Mouse (Mus musculus): ENCODE measurements around the gene Rgs6. TPM values are rescaled to one million over a fixed set of nuclear protein-coding genes. Genes with fewer than 3 reads are reported as not detected.

The Rgs6 gene
- polyA plus RNA-seq, 1 experiment from 2014 or later, result 4.5 TPM

- Histone ChIP-seq H3K36me3 (ENCODE audit: poor library complexity, severe bottlenecking) (no peaks in the 10 kb centered on the region), H3K4me3 (no peak overlapping the region), H3K27ac (no peak overlapping the region), H3K9me3 (replicated peaks) (no peaks in the 10 kb centered on the region), H3K4me1 (0 out of 2 replicates have a peak, but pooled peaks cover 6% of the 10 kb centered on the region), H3K9ac (no peak overlapping the region), H3K27me3 (no peaks in the 10 kb centered on the region), H3K4me2 (no peak overlapping the region)
- 54% methylated on average over 2 of the region's 2 CpGs for WGBS
- no peak for ATAC-seq
These were observed 553.1 kb downstream of the Rgs6 start for GRCm38 (mm10) chr12:83141164-83141563.

GRCm38 (mm10) chr12:83142507-83142906, 554.4 kb downstream of the Rgs6 start:
- no peak overlapping the region for H3K9ac ChIP-seq
- no peak overlapping the region for H3K4me3 ChIP-seq
- no peak overlapping the region for H3K4me2 ChIP-seq
- WGBS, result 42% methylated on average over 2 of the region's 2 CpGs
- no peaks in the 10 kb centered on the region for H3K36me3 ChIP-seq (ENCODE audit: poor library complexity, severe bottlenecking)
- H3K9me3 ChIP-seq (replicated peaks), result no peaks in the 10 kb centered on the region
- 0 out of 2 replicates have a peak, but pooled peaks cover 6% of the 10 kb centered on the region for H3K4me1 ChIP-seq
- no peaks in the 10 kb centered on the region for H3K27me3 ChIP-seq
- no peak for ATAC-seq
- H3K27ac ChIP-seq, result no peak overlapping the region

GRCm38 (mm10) chr12:83143071-83143470, 555.0 kb downstream of the Rgs6 start:
- no peak overlapping the region for H3K4me3 ChIP-seq
- 0 out of 2 replicates have a peak, but pooled peaks cover 6% of the 10 kb centered on the region for H3K4me1 ChIP-seq
- no peaks in the 10 kb centered on the region for H3K9me3 ChIP-seq (replicated peaks)
- H3K36me3 ChIP-seq (ENCODE audit: poor library complexity, severe bottlenecking), result no peaks in the 10 kb centered on the region
- H3K9ac ChIP-seq, result no peak overlapping the region
- no peaks in the 10 kb centered on the region for H3K27me3 ChIP-seq
- no peak overlapping the region for H3K4me2 ChIP-seq
- ATAC-seq, result no peak
- WGBS, result 56% methylated on average over 3 of the region's 3 CpGs
- no peak overlapping the region for H3K27ac ChIP-seq

GRCm38 (mm10) chr12:83143574-83143973, 555.5 kb downstream of the Rgs6 start:
- WGBS, result 88% methylated on average over 1 of the region's 1 CpGs
- Histone ChIP-seq H3K27me3 (no peaks in the 10 kb centered on the region), H3K27ac (no peak overlapping the region), H3K4me2 (no peak overlapping the region), H3K4me3 (no peak overlapping the region), H3K9ac (no peak overlapping the region), H3K4me1 (0 out of 2 replicates have a peak, but pooled peaks cover 6% of the 10 kb centered on the region), H3K36me3 (ENCODE audit: poor library complexity, severe bottlenecking) (no peaks in the 10 kb centered on the region), H3K9me3 (replicated peaks) (no peaks in the 10 kb centered on the region)
- no peak for ATAC-seq

- no peak overlapping the region for H3K4me2 ChIP-seq
- H3K27ac ChIP-seq, result no peak overlapping the region
- H3K9ac ChIP-seq, result no peak overlapping the region
- 91% methylated on average over 3 of the region's 3 CpGs for WGBS
- H3K4me1 ChIP-seq, result 0 out of 2 replicates have a peak, but pooled peaks cover 6% of the 10 kb centered on the region
- no peaks in the 10 kb centered on the region for H3K9me3 ChIP-seq (replicated peaks)
- no peak for ATAC-seq
- no peaks in the 10 kb centered on the region for H3K27me3 ChIP-seq
- H3K4me3 ChIP-seq, result no peak overlapping the region
- H3K36me3 ChIP-seq (ENCODE audit: poor library complexity, severe bottlenecking), result no peaks in the 10 kb centered on the region
These were observed 557.0 kb downstream of the Rgs6 start for GRCm38 (mm10) chr12:83145074-83145473.

GRCm38 (mm10) chr12:83145902-83146301, 557.8 kb downstream of the Rgs6 start:
- 0 out of 2 replicates have a peak, but pooled peaks cover 6% of the 10 kb centered on the region for H3K4me1 ChIP-seq
- 71% methylated on average over 3 of the region's 3 CpGs for WGBS
- no peak overlapping the region for H3K4me3 ChIP-seq
- no peak for ATAC-seq
- no peak overlapping the region for H3K9ac ChIP-seq
- H3K27ac ChIP-seq, result no peak overlapping the region
- H3K36me3 ChIP-seq (ENCODE audit: poor library complexity, severe bottlenecking), result no peaks in the 10 kb centered on the region
- no peak overlapping the region for H3K4me2 ChIP-seq
- no peaks in the 10 kb centered on the region for H3K9me3 ChIP-seq (replicated peaks)
- H3K27me3 ChIP-seq, result no peaks in the 10 kb centered on the region

GRCm38 (mm10) chr12:83146917-83147316, 558.8 kb downstream of the Rgs6 start:
- Histone ChIP-seq H3K36me3 (ENCODE audit: poor library complexity, severe bottlenecking) (no peaks in the 10 kb centered on the region), H3K4me2 (no peak overlapping the region), H3K4me3 (no peak overlapping the region), H3K9me3 (replicated peaks) (no peaks in the 10 kb centered on the region), H3K27ac (no peak overlapping the region), H3K27me3 (no peaks in the 10 kb centered on the region), H3K9ac (no peak overlapping the region), H3K4me1 (0 out of 2 replicates have a peak, but pooled peaks cover 6% of the 10 kb centered on the region)
- no peak for ATAC-seq
- 82% methylated on average over 2 of the region's 2 CpGs for WGBS

- WGBS, result 89% methylated on average over 7 of the region's 7 CpGs
- Histone ChIP-seq H3K27ac (no peak overlapping the region), H3K36me3 (ENCODE audit: poor library complexity, severe bottlenecking) (no peaks in the 10 kb centered on the region), H3K4me1 (no peaks in the 10 kb centered on the region), H3K9ac (no peak overlapping the region), H3K4me3 (no peak overlapping the region), H3K9me3 (replicated peaks) (no peaks in the 10 kb centered on the region), H3K4me2 (no peak overlapping the region), H3K27me3 (no peaks in the 10 kb centered on the region)
- ATAC-seq, result no peak
These were observed 561.9 kb downstream of the Rgs6 start for GRCm38 (mm10) chr12:83150030-83150429.

- Histone ChIP-seq H3K4me3 (no peak overlapping the region), H3K36me3 (ENCODE audit: poor library complexity, severe bottlenecking) (no peaks in the 10 kb centered on the region), H3K9ac (no peak overlapping the region), H3K4me1 (no peaks in the 10 kb centered on the region), H3K4me2 (no peak overlapping the region), H3K9me3 (replicated peaks) (no peaks in the 10 kb centered on the region), H3K27ac (no peak overlapping the region), H3K27me3 (no peaks in the 10 kb centered on the region)
- no peak for ATAC-seq
- WGBS, result 95% methylated on average over 9 of the region's 9 CpGs
These were observed 562.7 kb downstream of the Rgs6 start for GRCm38 (mm10) chr12:83150813-83151212.

GRCm38 (mm10) chr12:83151474-83151873, 563.4 kb downstream of the Rgs6 start:
- Histone ChIP-seq H3K4me1 (no peaks in the 10 kb centered on the region), H3K9ac (no peak overlapping the region), H3K9me3 (replicated peaks) (no peaks in the 10 kb centered on the region), H3K4me3 (no peak overlapping the region), H3K4me2 (no peak overlapping the region), H3K36me3 (ENCODE audit: poor library complexity, severe bottlenecking) (no peaks in the 10 kb centered on the region), H3K27ac (no peak overlapping the region), H3K27me3 (no peaks in the 10 kb centered on the region)
- no peak for ATAC-seq
- 91% methylated on average over 2 of the region's 2 CpGs for WGBS

GRCm38 (mm10) chr12:83160211-83160610, 572.1 kb downstream of the Rgs6 start:
- Histone ChIP-seq H3K9ac (no peak overlapping the region), H3K4me1 (0 out of 2 replicates have a peak, but pooled peaks cover 5% of the 10 kb centered on the region), H3K9me3 (replicated peaks) (no peaks in the 10 kb centered on the region), H3K27ac (no peak overlapping the region), H3K4me3 (no peak overlapping the region), H3K27me3 (no peaks in the 10 kb centered on the region), H3K36me3 (ENCODE audit: poor library complexity, severe bottlenecking) (no peaks in the 10 kb centered on the region), H3K4me2 (no peak overlapping the region)
- no peak for ATAC-seq
- WGBS, result 88% methylated on average over 2 of the region's 2 CpGs

GRCm38 (mm10) chr12:83160700-83161099, 572.6 kb downstream of the Rgs6 start:
- 77% methylated on average over 4 of the region's 4 CpGs for whole genome bisulfite sequencing
- no peak for ATAC-seq
- Histone ChIP-seq H3K27ac (no peak overlapping the region), H3K9ac (no peak overlapping the region), H3K4me3 (no peak overlapping the region), H3K4me1 (0 out of 2 replicates have a peak, but pooled peaks cover 5% of the 10 kb centered on the region), H3K36me3 (ENCODE audit: poor library complexity, severe bottlenecking) (no peaks in the 10 kb centered on the region), H3K9me3 (replicated peaks) (no peaks in the 10 kb centered on the region), H3K4me2 (no peak overlapping the region), H3K27me3 (no peaks in the 10 kb centered on the region)

- Histone ChIP-seq H3K9me3 (replicated peaks) (no peaks in the 10 kb centered on the region), H3K4me1 (0 out of 2 replicates have a peak, but pooled peaks cover 5% of the 10 kb centered on the region), H3K4me2 (no peak overlapping the region), H3K36me3 (ENCODE audit: poor library complexity, severe bottlenecking) (no peaks in the 10 kb centered on the region), H3K27me3 (no peaks in the 10 kb centered on the region), H3K9ac (no peak overlapping the region), H3K4me3 (no peak overlapping the region), H3K27ac (no peak overlapping the region)
- no peak for ATAC-seq
- WGBS, result 70% methylated on average over 5 of the region's 5 CpGs
These were observed 575.6 kb downstream of the Rgs6 start for GRCm38 (mm10) chr12:83163721-83164120.

All from forebrain, embryonic 13.5 days (tissue).